Mouse (Mus musculus) hindbrain, embryonic 14.5 days (tissue): ENCODE measurements around the gene Lsamp. TPM values are rescaled to one million over a fixed set of nuclear protein-coding genes. Genes with fewer than 3 reads are reported as not detected.

Experiments used
- ATAC-seq: fragments of 200-750 bp; cut with Nextera tagmentation; 2 replicates; pipeline ENCODE4 v1.8.0; 2017; ENCODE audit warnings: moderate number of reproducible peaks, mild to moderate bottlenecking, moderate TSS enrichment, moderate library complexity; ENCODE audit not compliant: low FRiP score
- DNase-seq: peaks from one replicate; pipeline ENCODE4 v3.0.0-alpha.2; 2015; ENCODE audit warnings: low spot score
- H3K27ac ChIP-seq: fragments of 300-500 bp; sonication (generic); 2 replicates; pipeline ENCODE4 v1.5.1; 2014; ENCODE audit warnings: mild to moderate bottlenecking, moderate library complexity
- H3K27me3 ChIP-seq: fragments of 300-500 bp; sonication (generic); 2 replicates; pipeline ENCODE4 v1.6.1; 2014; ENCODE audit warnings: mild to moderate bottlenecking, low read length, mixed read lengths; ENCODE audit not compliant: control insufficient read depth, insufficient read depth
- H3K36me3 ChIP-seq: fragments of 300-500 bp; sonication (generic); replicated peaks from 2 replicates; pipeline ENCODE4 v1.6.1; 2014; ENCODE audit not compliant: control insufficient read depth, insufficient read depth
- H3K4me1 ChIP-seq: fragments of 300-500 bp; sonication (generic); replicated peaks from 2 replicates; pipeline ENCODE4 v1.6.1; 2014; ENCODE audit warnings: antibody characterized with exemption, low read length, mixed read lengths; ENCODE audit not compliant: control insufficient read depth, insufficient read depth
- H3K4me2 ChIP-seq: fragments of 300-500 bp; sonication (generic); replicated peaks from 2 replicates; pipeline ENCODE4 v1.6.1; 2014; ENCODE audit warnings: mild to moderate bottlenecking, moderate library complexity
- H3K4me3 ChIP-seq: fragments of 300-500 bp; sonication (generic); replicated peaks from 2 replicates; pipeline ENCODE4 v1.5.1; 2014; ENCODE audit warnings: mild to moderate bottlenecking, low read length
- H3K9ac ChIP-seq: fragments of 300-500 bp; sonication (generic); 2 replicates; pipeline ENCODE4 v1.6.1; 2014
- H3K9me3 ChIP-seq: fragments of 300-500 bp; sonication (generic); 2 replicates; pipeline ENCODE4 v1.6.1; 2016; ENCODE audit warnings: low read length; ENCODE audit not compliant: control insufficient read depth
- WGBS: fragments of 180-500 bp; shearing (Covaris S2); extraction: QIAGEN DNeasy Blood & Tissue Kit; methylation state at CpG from one replicate; pipeline ENCODE4 v1.1.7; 2014; 5-methylcytosine and 5-hydroxymethylcytosine counted together
- polyA plus RNA-seq: library from polyadenylated mRNA; unstranded; fragments of >200 nt; fragmentation: Nextera tagmentation; extraction: Ambion mirVana; gene quantifications from 2 replicates; pipeline ENCODE4 v1.2.1, GENCODE M21; 2014

The Lsamp gene
- polyA plus RNA-seq, 1 experiment from 2014 or later: 88.1 TPM

GRCm38 (mm10) chr16:40739015-40739414 is 754.9 kb downstream of the Lsamp start:
- no peak overlapping the region for H3K9ac ChIP-seq
- H3K27me3 ChIP-seq: no peaks in the 10 kb centered on the region
- H3K4me1 ChIP-seq: no peaks in the 10 kb centered on the region
- no peaks in the 10 kb centered on the region for H3K36me3 ChIP-seq
- H3K4me2 ChIP-seq: no peak overlapping the region
- DNase-seq (peak; percentile 74), ATAC-seq (no peak)
- peak overlapping the region; percentile 16; the same call in 1 of the 2 replicates for H3K27ac ChIP-seq
- H3K4me3 ChIP-seq: no peak overlapping the region
- 38% methylated on average over 6 of the region's 6 CpGs for WGBS
- no peaks in the 10 kb centered on the region for H3K9me3 ChIP-seq

GRCm38 (mm10) chr16:40739771-40740170 is 755.6 kb downstream of the Lsamp start:
- ATAC-seq: no peak
- WGBS: 58% methylated on average over 6 of the region's 6 CpGs
- no peak overlapping the region for H3K4me2 ChIP-seq
- no peak overlapping the region for H3K9ac ChIP-seq
- H3K4me1 ChIP-seq: no peaks in the 10 kb centered on the region
- no peak for DNase-seq
- H3K4me3 ChIP-seq: no peak overlapping the region
- H3K27me3 ChIP-seq: no peaks in the 10 kb centered on the region
- H3K36me3 ChIP-seq: no peaks in the 10 kb centered on the region
- peak overlapping the region; percentile 16; the same call in 1 of the 2 replicates for H3K27ac ChIP-seq
- H3K9me3 ChIP-seq: no peaks in the 10 kb centered on the region

- H3K27me3 ChIP-seq: no peaks in the 10 kb centered on the region
- H3K27ac ChIP-seq: no peak overlapping the region
- H3K4me2 ChIP-seq: no peak overlapping the region
- DNase-seq (no peak), ATAC-seq (no peak)
- no peak overlapping the region for H3K4me3 ChIP-seq
- no peak overlapping the region for H3K9ac ChIP-seq
- no peaks in the 10 kb centered on the region for H3K4me1 ChIP-seq
- no peaks in the 10 kb centered on the region for H3K9me3 ChIP-seq
- 62% methylated on average over 8 of the region's 8 CpGs for WGBS
- no peaks in the 10 kb centered on the region for H3K36me3 ChIP-seq
Observed at GRCm38 (mm10) chr16:40740273-40740672, 756.1 kb downstream of the Lsamp start.

- DNase-seq: no peak
- no peak for ATAC-seq
- H3K27me3 ChIP-seq: no peaks in the 10 kb centered on the region
- no peak overlapping the region for H3K4me3 ChIP-seq
- H3K9ac ChIP-seq: no peak overlapping the region
- no peaks in the 10 kb centered on the region for H3K4me1 ChIP-seq
- H3K4me2 ChIP-seq: no peak overlapping the region
- WGBS: 69% methylated on average over 1 of the region's 1 CpGs
- H3K27ac ChIP-seq: no peak overlapping the region
- H3K9me3 ChIP-seq: no peaks in the 10 kb centered on the region
- no peaks in the 10 kb centered on the region for H3K36me3 ChIP-seq
Observed at GRCm38 (mm10) chr16:40827191-40827590, 843.0 kb downstream of the Lsamp start.

- H3K4me1 ChIP-seq: no peaks in the 10 kb centered on the region
- H3K27ac ChIP-seq: no peak overlapping the region
- H3K4me3 ChIP-seq: no peak overlapping the region
- no peaks in the 10 kb centered on the region for H3K27me3 ChIP-seq
- H3K9me3 ChIP-seq: no peaks in the 10 kb centered on the region
- no peaks in the 10 kb centered on the region for H3K36me3 ChIP-seq
- no peak overlapping the region for H3K9ac ChIP-seq
- ATAC-seq (no peak), DNase-seq (no peak)
- no peak overlapping the region for H3K4me2 ChIP-seq
Observed at GRCm38 (mm10) chr16:40831536-40831935, 847.4 kb downstream of the Lsamp start.

- no peaks in the 10 kb centered on the region for H3K9me3 ChIP-seq
- H3K4me2 ChIP-seq: no peak overlapping the region
- no peaks in the 10 kb centered on the region for H3K36me3 ChIP-seq
- no peak overlapping the region for H3K9ac ChIP-seq
- H3K4me1 ChIP-seq: no peaks in the 10 kb centered on the region
- no peaks in the 10 kb centered on the region for H3K27me3 ChIP-seq
- ATAC-seq: no peak
- DNase-seq: no peak
- no peak overlapping the region for H3K4me3 ChIP-seq
- WGBS: 58% methylated on average over 1 of the region's 1 CpGs
- no peak overlapping the region for H3K27ac ChIP-seq
Observed at GRCm38 (mm10) chr16:40841765-40842164, 857.6 kb downstream of the Lsamp start.

- H3K27me3 ChIP-seq: no peaks in the 10 kb centered on the region
- no peak for DNase-seq
- H3K36me3 ChIP-seq: no peaks in the 10 kb centered on the region
- H3K9ac ChIP-seq: no peak overlapping the region
- no peaks in the 10 kb centered on the region for H3K9me3 ChIP-seq
- ATAC-seq: no peak
- no peak overlapping the region for H3K4me3 ChIP-seq
- H3K4me2 ChIP-seq: no peak overlapping the region
- no peak overlapping the region for H3K27ac ChIP-seq
- no peaks in the 10 kb centered on the region for H3K4me1 ChIP-seq
Observed at GRCm38 (mm10) chr16:40866733-40867132, 882.6 kb downstream of the Lsamp start.

- no peak overlapping the region for H3K9ac ChIP-seq
- no peak overlapping the region for H3K4me2 ChIP-seq
- 74% methylated on average over 4 of the region's 4 CpGs for WGBS
- no peaks in the 10 kb centered on the region for H3K36me3 ChIP-seq
- no peak overlapping the region for H3K27ac ChIP-seq
- H3K4me3 ChIP-seq: no peak overlapping the region
- no peaks in the 10 kb centered on the region for H3K9me3 ChIP-seq
- no peak for ATAC-seq
- DNase-seq: peak; percentile 34
- H3K4me1 ChIP-seq: no peaks in the 10 kb centered on the region
- H3K27me3 ChIP-seq: no peaks in the 10 kb centered on the region
Observed at GRCm38 (mm10) chr16:40878301-40878700, 894.1 kb downstream of the Lsamp start.

GRCm38 (mm10) chr16:40881942-40882341 is 897.8 kb downstream of the Lsamp start:
- DNase-seq (no peak), ATAC-seq (no peak)
- 81% methylated on average over 5 of the region's 5 CpGs for WGBS
- no peaks in the 10 kb centered on the region for H3K4me1 ChIP-seq
- no peak overlapping the region for H3K27ac ChIP-seq
- H3K4me3 ChIP-seq: no peak overlapping the region
- no peak overlapping the region for H3K9ac ChIP-seq
- H3K36me3 ChIP-seq: no peaks in the 10 kb centered on the region
- no peak overlapping the region for H3K4me2 ChIP-seq
- H3K27me3 ChIP-seq: no peaks in the 10 kb centered on the region
- H3K9me3 ChIP-seq: no peaks in the 10 kb centered on the region

GRCm38 (mm10) chr16:40891338-40891737 is 907.2 kb downstream of the Lsamp start:
- H3K27ac ChIP-seq: no peak overlapping the region
- H3K4me2 ChIP-seq: no peak overlapping the region
- H3K9me3 ChIP-seq: no peaks in the 10 kb centered on the region
- WGBS: 23% methylated on average over 7 of the region's 7 CpGs
- no peak for DNase-seq
- no peaks in the 10 kb centered on the region for H3K27me3 ChIP-seq
- H3K4me3 ChIP-seq: no peak overlapping the region
- peak; percentile 51; the same call in 1 of the 2 replicates for ATAC-seq
- no peak overlapping the region for H3K9ac ChIP-seq
- H3K36me3 ChIP-seq: no peaks in the 10 kb centered on the region
- H3K4me1 ChIP-seq: 0 out of 2 replicates have a peak, but pooled peaks cover 10% of the 10 kb centered on the region
